Mouse (Mus musculus) midbrain, embryonic 16.5 days (tissue): ENCODE results near the gene Map10. TPM values are rescaled to one million over a fixed set of nuclear protein-coding genes. Genes with fewer than 3 reads are reported as not detected.

Experiments
- ATAC-seq: fragments of 200-750 bp; cut with Nextera tagmentation; 2 replicates; pipeline ENCODE4 v1.8.0; 2017; ENCODE audit warnings: moderate TSS enrichment
- H3K27ac ChIP-seq: fragments of 300-500 bp; sonication (generic); 2 replicates; pipeline ENCODE4 v1.5.1; 2014; ENCODE audit warnings: mild to moderate bottlenecking, low read length, mixed read lengths
- H3K27me3 ChIP-seq: fragments of 300-500 bp; sonication (generic); 2 replicates; pipeline ENCODE4 v1.6.1; 2014; ENCODE audit warnings: low read depth, low read length, mixed read lengths; ENCODE audit not compliant: control insufficient read depth, insufficient read depth
- H3K36me3 ChIP-seq: fragments of 300-500 bp; sonication (generic); 2 replicates; pipeline ENCODE4 v1.6.1; 2014; ENCODE audit warnings: mild to moderate bottlenecking, low read length, moderate library complexity, mixed read lengths; ENCODE audit not compliant: control insufficient read depth, insufficient read depth
- H3K4me1 ChIP-seq: fragments of 300-500 bp; sonication (generic); 2 replicates; pipeline ENCODE4 v1.6.1; 2014; ENCODE audit warnings: mild to moderate bottlenecking, low read length, mixed read lengths; ENCODE audit not compliant: control insufficient read depth, insufficient read depth
- H3K4me2 ChIP-seq: fragments of 300-500 bp; sonication (generic); 2 replicates; pipeline ENCODE4 v1.6.1; 2014; ENCODE audit warnings: mild to moderate bottlenecking, low read length, mixed read lengths
- H3K4me3 ChIP-seq: fragments of 300-500 bp; sonication (generic); 2 replicates; pipeline ENCODE4 v1.5.1; 2014; ENCODE audit warnings: low read depth, mild to moderate bottlenecking, low read length, moderate library complexity, mixed read lengths
- H3K9ac ChIP-seq: fragments of 300-500 bp; sonication (generic); 2 replicates; pipeline ENCODE4 v1.6.1; 2014; ENCODE audit warnings: low read depth, low read length, mixed read lengths
- H3K9me3 ChIP-seq: fragments of 300-500 bp; sonication (generic); replicated peaks from 2 replicates; pipeline ENCODE4 v1.6.1; 2014; ENCODE audit warnings: mild to moderate bottlenecking, low read length, mixed read lengths; ENCODE audit not compliant: control insufficient read depth, poor library complexity, severe bottlenecking
- WGBS: fragments of 180-500 bp; shearing (Covaris S2); extraction: QIAGEN DNeasy Blood & Tissue Kit; methylation state at CpG from one replicate; pipeline ENCODE4 v1.1.7; 2014; 5-methylcytosine and 5-hydroxymethylcytosine counted together
- polyA plus RNA-seq: library from polyadenylated mRNA; unstranded; fragments of >200 nt; fragmentation: Nextera tagmentation; extraction: Ambion mirVana; gene quantifications from 2 replicates; pipeline ENCODE4 v1.2.1, GENCODE M21; 2015

The Map10 gene
- 6.5 and 8.6 TPM in 2 replicates for polyA plus RNA-seq

DNA sequence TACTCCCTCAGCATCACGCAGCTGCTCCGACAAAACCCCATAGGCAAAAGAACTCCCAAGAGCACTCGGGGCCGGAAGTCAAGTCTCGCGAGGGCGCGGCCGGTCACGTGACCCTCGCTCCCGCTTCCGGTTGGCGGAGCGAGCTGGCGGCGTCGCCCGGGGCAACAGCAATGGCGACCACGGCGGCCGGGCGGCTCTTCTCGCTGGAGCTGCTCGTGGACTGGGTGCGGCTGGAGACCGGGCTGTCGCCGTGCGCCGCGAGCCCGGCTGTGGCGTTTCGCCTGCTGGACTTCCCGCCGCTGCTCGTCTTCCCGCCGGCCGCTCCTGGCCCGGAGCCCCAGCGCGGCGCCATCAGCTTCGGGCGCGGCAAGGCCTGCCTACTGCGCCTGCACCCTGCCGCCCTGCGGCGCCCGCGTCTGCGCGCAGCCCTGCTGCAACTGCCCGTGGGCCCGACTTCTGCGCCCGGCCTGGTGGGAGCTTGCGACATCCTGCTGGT lies at the start of gene Map10:
Gene Map10 (plus strand): TSS at position 119 of the 496 bp plus-strand sequence.
- ATAC-seq, result peak; percentile 85
- Histone ChIP-seq H3K4me3 (peak within 1 kb of the TSS; percentile 62), H3K4me2 (peak within 1 kb of the TSS; percentile 96), H3K27ac (peak within 1 kb of the TSS; percentile 75), H3K27me3 (no peaks in the 10 kb centered on the region), H3K9me3 (peaks cover 17% of the 10 kb centered on the region), H3K9ac (peak within 1 kb of the TSS; percentile 77), H3K4me1 (peaks cover 14% of the 10 kb centered on the region; the same call in 1 of the 2 replicates), H3K36me3 (peaks cover 4% of the 10 kb centered on the region; the same call in 1 of the 2 replicates)
- under 1% methylated on average over 56 of the region's 62 CpGs for WGBS

DNA sequence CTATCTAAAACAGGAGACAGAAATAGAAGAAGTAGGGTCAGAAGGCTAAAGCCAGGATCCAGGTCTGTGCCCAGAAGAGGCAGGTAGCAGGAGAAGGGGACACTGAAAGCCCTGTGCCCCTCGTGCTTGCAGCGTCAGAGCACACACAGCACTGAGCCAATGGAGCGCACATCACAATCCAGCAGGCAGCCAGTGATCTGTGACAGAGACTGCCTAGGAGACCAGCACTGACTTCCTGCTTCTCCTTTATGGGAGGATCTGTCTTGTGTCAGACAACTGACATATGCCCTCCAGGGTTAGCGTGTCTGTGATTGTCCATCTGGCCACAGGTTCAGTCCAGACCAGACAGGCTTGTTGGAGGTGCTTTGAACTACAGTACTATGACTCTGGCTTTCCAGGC lies 49.3 kb upstream of the Map10 start:
- peaks cover 7% of the 10 kb centered on the region for H3K4me1 ChIP-seq
- no peak for ATAC-seq
- WGBS, result 86% methylated on average over 4 of the region's 4 CpGs
- H3K36me3 ChIP-seq, result no peaks in the 10 kb centered on the region
- H3K27ac ChIP-seq, result no peak overlapping the region
- H3K4me2 ChIP-seq, result no peak overlapping the region
- no peaks in the 10 kb centered on the region for H3K27me3 ChIP-seq
- no peak overlapping the region for H3K4me3 ChIP-seq
- H3K9ac ChIP-seq, result no peak overlapping the region
- no peaks in the 10 kb centered on the region for H3K9me3 ChIP-seq

DNA sequence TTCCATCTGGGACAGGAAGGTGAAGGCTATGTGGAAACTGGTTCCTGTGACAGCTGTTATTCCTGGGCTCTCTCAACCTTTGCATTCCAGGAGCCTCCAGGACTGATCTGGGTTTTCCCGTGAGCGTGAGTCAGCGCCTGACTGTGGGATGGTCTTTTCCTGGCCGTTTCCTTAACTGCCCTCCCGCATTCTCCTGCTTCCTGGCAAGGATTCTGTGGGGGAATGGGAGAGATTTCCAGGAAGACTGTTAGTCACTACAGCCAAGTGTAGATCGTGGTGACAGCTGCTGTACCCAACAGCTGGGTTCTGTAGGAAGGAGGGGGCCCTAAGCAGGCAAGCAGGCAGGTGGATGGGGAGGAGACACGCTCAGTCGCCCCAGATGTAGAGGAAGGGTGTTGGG lies 45.3 kb upstream of the Map10 start:
- H3K36me3 ChIP-seq, result no peaks in the 10 kb centered on the region
- no peaks in the 10 kb centered on the region for H3K9me3 ChIP-seq
- H3K9ac ChIP-seq, result no peak overlapping the region
- WGBS, result 85% methylated on average over 8 of the region's 8 CpGs
- H3K27me3 ChIP-seq, result no peaks in the 10 kb centered on the region
- no peak overlapping the region for H3K27ac ChIP-seq
- peaks cover 6% of the 10 kb centered on the region for H3K4me1 ChIP-seq
- no peak overlapping the region for H3K4me3 ChIP-seq
- no peak overlapping the region for H3K4me2 ChIP-seq
- ATAC-seq, result no peak

DNA sequence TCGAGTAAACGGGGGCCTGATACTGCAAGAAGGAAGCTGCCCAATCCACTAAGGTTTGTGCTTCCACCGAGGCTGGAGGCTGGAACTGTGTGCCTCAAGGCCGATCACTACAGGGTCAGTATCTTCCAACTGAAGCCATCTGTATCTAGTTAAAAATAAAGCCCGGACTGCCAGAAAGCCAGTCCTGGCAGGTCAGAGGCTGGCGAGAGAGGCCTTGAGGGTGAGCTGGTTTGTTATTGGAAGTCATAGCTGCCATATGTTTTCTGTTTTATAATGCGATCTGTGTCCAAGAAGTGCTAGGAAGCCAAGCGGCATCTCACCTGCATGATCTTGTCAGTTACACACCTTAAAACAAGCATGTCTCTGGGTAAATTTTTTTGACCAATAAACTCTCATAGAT lies 43.2 kb upstream of the Map10 start:
- H3K4me2 ChIP-seq, result no peak overlapping the region
- no peaks in the 10 kb centered on the region for H3K4me1 ChIP-seq
- no peaks in the 10 kb centered on the region for H3K9me3 ChIP-seq
- H3K27me3 ChIP-seq, result no peaks in the 10 kb centered on the region
- no peak overlapping the region for H3K4me3 ChIP-seq
- 91% methylated on average over 8 of the region's 8 CpGs for WGBS
- ATAC-seq, result no peak
- no peak overlapping the region for H3K9ac ChIP-seq
- no peaks in the 10 kb centered on the region for H3K36me3 ChIP-seq
- no peak overlapping the region for H3K27ac ChIP-seq

DNA sequence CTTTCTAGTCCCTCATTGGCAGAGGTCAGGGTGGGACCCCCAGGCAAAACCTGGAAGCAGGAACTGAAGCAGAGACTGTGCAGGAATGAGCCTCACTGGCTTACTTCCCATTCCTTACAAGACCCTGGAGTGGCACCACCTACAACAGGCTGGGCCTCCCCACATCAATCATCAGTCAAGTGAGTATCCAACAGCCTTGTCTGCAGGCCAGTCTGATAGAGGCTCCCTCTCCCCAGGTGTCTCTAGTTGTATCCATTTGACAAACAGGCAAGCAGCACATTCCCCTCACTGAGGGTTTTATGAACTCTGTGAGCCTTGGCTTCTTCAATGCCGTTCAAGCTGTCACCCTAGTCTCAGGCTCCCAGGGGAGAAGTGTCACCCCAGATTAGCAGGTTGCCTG lies 40.8 kb upstream of the Map10 start:
- Histone ChIP-seq H3K4me3 (no peak overlapping the region), H3K4me2 (no peak overlapping the region), H3K27ac (no peak overlapping the region), H3K9ac (no peak overlapping the region), H3K9me3 (no peaks in the 10 kb centered on the region), H3K4me1 (no peaks in the 10 kb centered on the region), H3K36me3 (no peaks in the 10 kb centered on the region), H3K27me3 (no peaks in the 10 kb centered on the region)
- 82% methylated on average over 1 of the region's 1 CpGs for WGBS
- ATAC-seq, result no peak

DNA sequence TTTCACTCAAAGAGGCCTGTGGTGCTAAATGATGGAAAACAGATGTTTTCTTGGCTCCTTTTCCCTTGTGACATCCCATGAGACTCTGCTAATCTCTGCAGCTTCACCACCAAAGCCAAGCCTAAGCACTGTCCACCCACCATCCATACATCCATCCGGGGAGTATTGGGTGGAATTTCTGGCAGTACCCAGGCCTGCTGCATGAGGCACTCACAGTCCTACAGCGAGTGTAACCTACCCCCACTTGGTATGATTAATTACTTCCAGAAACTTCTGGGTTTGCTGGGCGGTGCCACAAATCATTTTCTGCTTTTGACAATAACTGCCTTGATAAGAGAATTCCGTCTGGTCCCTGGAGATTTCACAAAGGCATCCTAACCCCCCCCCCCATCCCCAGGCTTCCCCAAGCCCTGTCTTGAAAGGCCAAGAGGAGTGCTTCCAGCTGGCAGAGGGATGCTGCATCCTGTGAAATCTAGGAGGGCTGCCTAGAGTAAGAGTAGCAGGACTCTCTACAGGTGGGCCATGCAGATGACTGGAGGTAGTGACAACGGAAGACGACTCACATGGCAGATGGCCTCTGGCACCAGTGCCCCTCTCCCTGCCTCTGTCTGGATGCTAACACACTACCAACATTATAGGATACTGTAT lies 31.1 kb upstream of the Map10 start:
- no peaks in the 10 kb centered on the region for H3K27me3 ChIP-seq
- H3K36me3 ChIP-seq, result no peaks in the 10 kb centered on the region
- H3K9me3 ChIP-seq, result no peaks in the 10 kb centered on the region
- WGBS, result 92% methylated on average over 6 of the region's 6 CpGs
- H3K4me3 ChIP-seq, result no peak overlapping the region
- no peaks in the 10 kb centered on the region for H3K4me1 ChIP-seq
- no peak overlapping the region for H3K4me2 ChIP-seq
- no peak for ATAC-seq
- no peak overlapping the region for H3K9ac ChIP-seq
- H3K27ac ChIP-seq, result no peak overlapping the region

DNA sequence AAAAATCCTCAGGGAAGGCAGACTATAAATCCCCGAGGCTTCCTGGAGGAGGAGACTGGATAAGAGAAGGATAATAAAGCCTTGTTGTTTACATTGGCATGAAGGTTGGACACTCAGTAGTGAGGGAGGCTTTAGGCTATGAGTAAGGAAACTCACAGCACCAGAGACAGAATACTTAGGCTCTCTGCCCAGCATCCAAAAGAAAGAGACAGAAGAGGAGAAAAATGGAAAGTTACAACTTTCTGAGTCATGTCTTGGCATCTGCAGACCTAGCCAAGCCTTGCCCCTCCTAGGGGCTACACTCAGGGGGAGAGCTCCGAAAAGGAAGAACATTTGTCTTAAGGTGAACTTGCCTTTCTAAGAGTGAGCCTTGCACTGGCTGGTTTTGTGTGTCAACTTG lies 30.0 kb upstream of the Map10 start:
- H3K36me3 ChIP-seq, result no peaks in the 10 kb centered on the region
- no peak overlapping the region for H3K4me3 ChIP-seq
- H3K4me2 ChIP-seq, result no peak overlapping the region
- ATAC-seq, result no peak
- no peaks in the 10 kb centered on the region for H3K9me3 ChIP-seq
- H3K9ac ChIP-seq, result no peak overlapping the region
- 87% methylated on average over 2 of the region's 2 CpGs for WGBS
- H3K4me1 ChIP-seq, result no peaks in the 10 kb centered on the region
- no peaks in the 10 kb centered on the region for H3K27me3 ChIP-seq
- no peak overlapping the region for H3K27ac ChIP-seq

DNA sequence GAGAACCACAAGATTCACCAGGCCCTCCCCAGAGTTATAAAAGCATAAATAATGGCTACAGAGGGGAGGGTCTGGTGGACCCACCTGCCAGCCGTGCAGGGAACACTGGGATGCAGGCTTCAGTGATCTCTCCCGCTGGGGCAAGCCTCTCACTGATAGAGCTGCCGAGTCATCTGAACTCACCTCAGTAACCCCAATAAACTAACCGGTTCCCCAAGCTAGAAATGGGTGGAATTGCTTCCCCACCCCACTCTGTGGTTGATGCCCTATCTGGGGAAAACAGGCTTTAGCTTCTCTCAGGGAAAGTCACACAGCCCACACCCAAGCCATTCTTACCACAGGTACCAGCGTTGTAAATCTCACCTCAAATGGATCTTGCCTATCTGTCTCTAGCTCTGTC lies 28.9 kb upstream of the Map10 start:
- whole genome bisulfite sequencing, result 75% methylated on average over 5 of the region's 5 CpGs

DNA sequence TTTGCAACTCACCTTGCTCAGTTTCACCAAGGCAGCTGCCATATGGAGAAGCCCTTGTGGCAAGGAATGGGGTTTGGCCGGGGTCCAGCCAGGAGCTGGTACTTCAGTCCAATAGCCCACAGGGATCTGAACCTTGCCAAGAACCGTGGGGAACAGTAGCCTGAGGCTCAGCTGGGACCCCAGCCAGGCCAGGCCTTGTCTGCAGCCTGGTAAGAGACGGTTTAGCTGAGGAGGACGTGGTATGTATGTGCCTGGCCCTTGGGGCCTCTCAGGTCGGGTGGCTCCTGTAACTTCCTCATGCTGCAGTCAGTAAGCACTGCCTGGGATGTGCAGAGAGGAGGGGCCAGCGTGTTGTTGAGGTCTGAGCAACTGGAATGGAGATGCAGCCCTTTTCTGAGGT lies 27.8 kb upstream of the Map10 start:
- Histone ChIP-seq H3K4me2 (no peak overlapping the region), H3K27ac (no peak overlapping the region), H3K4me1 (no peaks in the 10 kb centered on the region), H3K27me3 (no peaks in the 10 kb centered on the region), H3K36me3 (no peaks in the 10 kb centered on the region), H3K9me3 (no peaks in the 10 kb centered on the region), H3K9ac (no peak overlapping the region), H3K4me3 (no peak overlapping the region)
- ATAC-seq, result no peak
- WGBS, result 57% methylated on average over 6 of the region's 6 CpGs

More for the DNA sequence above, 28.9 kb upstream of the Map10 start:
- no peak overlapping the region for H3K9ac ChIP-seq
- no peaks in the 10 kb centered on the region for H3K27me3 ChIP-seq
- H3K4me3 ChIP-seq, result no peak overlapping the region
- ATAC-seq, result no peak
- no peaks in the 10 kb centered on the region for H3K4me1 ChIP-seq
- no peak overlapping the region for H3K4me2 ChIP-seq
- H3K9me3 ChIP-seq, result no peaks in the 10 kb centered on the region
- no peak overlapping the region for H3K27ac ChIP-seq
- H3K36me3 ChIP-seq, result no peaks in the 10 kb centered on the region
